Mouse (Mus musculus) intestine, embryonic 16.5 days (tissue): Measurements from ENCODE around the gene Sgta. TPM values are rescaled to one million over a fixed set of nuclear protein-coding genes. Genes with fewer than 3 reads are reported as not detected.

ENCODE experiments used
- ATAC-seq: fragments of 200-750 bp; cut with Nextera tagmentation; 2 replicates; pipeline ENCODE4 v1.8.0; 2017; ENCODE audit warnings: moderate TSS enrichment, moderate library complexity
- H3K27ac ChIP-seq: fragments of 300-500 bp; sonication (generic); 2 replicates; pipeline ENCODE4 v1.5.1; 2014; ENCODE audit warnings: mild to moderate bottlenecking, low read length
- H3K27me3 ChIP-seq: fragments of 300-500 bp; sonication (generic); replicated peaks from 2 replicates; pipeline ENCODE4 v1.6.1; 2014; ENCODE audit warnings: low read length, control low read depth, mixed read lengths; ENCODE audit not compliant: control insufficient read depth, insufficient read depth
- H3K36me3 ChIP-seq: fragments of 300-500 bp; sonication (generic); 2 replicates; pipeline ENCODE4 v1.6.1; 2014; ENCODE audit warnings: low read length, control low read depth; ENCODE audit not compliant: control insufficient read depth, insufficient read depth
- H3K4me1 ChIP-seq: fragments of 300-500 bp; sonication (generic); 2 replicates; pipeline ENCODE4 v1.6.1; 2014; ENCODE audit warnings: low read length, control low read depth, mixed read lengths; ENCODE audit not compliant: control insufficient read depth, insufficient read depth
- H3K4me2 ChIP-seq: fragments of 300-500 bp; sonication (generic); 2 replicates; pipeline ENCODE4 v1.6.1; 2014; ENCODE audit warnings: low read depth, low read length, control low read depth
- H3K4me3 ChIP-seq: fragments of 300-500 bp; sonication (generic); 2 replicates; pipeline ENCODE4 v1.5.1; 2014; ENCODE audit warnings: mild to moderate bottlenecking, low read length
- H3K9ac ChIP-seq: fragments of 300-500 bp; sonication (generic); 2 replicates; pipeline ENCODE4 v1.6.1; 2014; ENCODE audit warnings: low read depth, low read length
- H3K9me3 ChIP-seq: fragments of 300-500 bp; sonication (generic); 2 replicates; pipeline ENCODE4 v1.6.1; 2016; ENCODE audit warnings: low read length, control low read depth; ENCODE audit not compliant: control insufficient read depth
- WGBS: fragments of 180-500 bp; shearing (Covaris S2); extraction: QIAGEN DNeasy Blood & Tissue Kit; methylation state at CpG from one replicate; pipeline ENCODE4 v1.1.7; 2014; 5-methylcytosine and 5-hydroxymethylcytosine counted together
- polyA plus RNA-seq: library from polyadenylated mRNA; unstranded; fragments of >200 nt; fragmentation: Nextera tagmentation; extraction: Ambion mirVana; gene quantifications from 2 replicates; pipeline ENCODE4 v1.2.1, GENCODE M21; 2015

The Sgta gene
- 204 TPM in 2 replicates for polyA plus RNA-seq

DNA sequence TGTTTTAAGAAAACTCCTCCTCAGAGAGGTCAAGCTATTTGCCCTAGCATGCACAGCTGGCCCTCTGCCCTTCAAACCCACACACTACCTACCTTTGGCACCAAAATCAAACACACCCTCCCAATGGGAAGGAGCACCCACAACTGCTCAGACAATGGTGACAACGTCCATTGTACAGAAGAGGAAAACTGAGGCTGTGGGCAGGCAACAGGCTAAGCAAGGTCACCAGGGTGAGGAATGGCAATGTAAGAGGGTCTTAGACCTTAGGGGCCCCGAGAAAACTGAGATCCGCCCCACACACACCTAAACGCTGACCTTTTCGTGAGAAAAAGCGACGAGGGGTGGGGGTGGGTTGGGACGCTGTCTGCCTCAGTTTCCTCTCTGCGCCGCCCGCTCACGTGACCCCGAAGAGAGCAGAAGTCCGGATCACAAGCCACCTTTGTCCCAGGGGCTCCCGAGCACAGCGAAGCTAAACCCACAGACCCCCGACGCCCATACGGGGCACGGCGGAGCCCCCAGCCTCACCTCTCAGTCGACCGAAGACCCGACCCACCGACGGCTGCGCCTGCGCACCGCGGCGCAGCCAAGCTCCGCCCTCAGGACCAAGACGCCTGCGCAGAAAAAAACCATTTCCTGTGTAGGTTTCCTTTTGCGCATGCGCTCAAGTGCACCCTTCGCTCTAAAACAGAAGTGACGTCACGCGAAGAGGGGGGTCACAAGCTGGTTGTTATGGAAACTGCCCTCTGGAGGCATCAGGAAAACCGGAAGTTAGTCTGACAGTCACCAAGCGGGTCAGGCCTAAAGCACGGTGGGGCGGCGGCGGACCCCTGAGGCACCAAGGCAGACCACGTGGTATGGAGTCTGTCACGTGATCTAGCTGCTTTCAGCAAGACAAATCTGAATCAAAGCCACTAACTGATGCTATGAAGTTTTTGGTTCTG lies at the start of gene Sgta:
TSS of gene Sgta (minus strand) at position 579 of the 941 bp plus-strand sequence.
- peak; percentile 95 for ATAC-seq
- H3K27ac ChIP-seq: peak within 1 kb of the TSS; percentile 41

DNA sequence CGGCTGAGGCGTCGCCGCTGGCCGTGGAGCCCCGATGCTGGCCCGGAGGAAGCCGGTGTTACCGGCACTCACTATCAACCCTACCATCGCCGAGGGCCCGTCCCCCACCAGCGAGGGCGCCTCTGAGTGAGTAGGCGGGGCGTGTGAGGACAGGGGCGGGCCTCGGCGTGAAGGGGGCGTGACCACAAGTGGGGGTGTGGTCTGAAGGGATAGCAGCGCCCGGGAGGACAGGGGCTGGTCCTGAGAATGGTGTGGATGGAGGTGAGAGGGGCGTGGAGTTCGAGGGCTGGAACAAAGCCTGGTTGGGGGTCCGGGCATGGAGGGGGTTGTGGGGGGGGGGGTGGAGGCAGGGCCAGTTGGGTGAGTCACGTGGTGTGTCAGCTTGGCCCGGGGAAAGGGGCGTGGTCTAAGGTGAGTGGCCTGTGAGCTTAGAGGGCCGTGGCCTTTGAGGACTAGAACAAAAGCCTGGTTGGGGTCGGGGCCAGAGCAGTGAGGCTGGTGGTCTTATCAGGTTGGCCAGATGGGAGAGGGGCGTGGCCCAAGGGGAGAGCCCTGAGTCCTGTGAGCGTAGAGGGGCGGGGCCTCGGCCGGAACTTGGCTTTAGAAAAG lies 46.2 kb upstream of the Sgta start:
- H3K27me3 ChIP-seq: no peaks in the 10 kb centered on the region
- H3K4me1 ChIP-seq: peaks cover 20% of the 10 kb centered on the region
- under 1% methylated on average over 34 of the region's 35 CpGs for WGBS
- peaks cover 25% of the 10 kb centered on the region for H3K36me3 ChIP-seq
- peak overlapping the region; percentile 72 for H3K4me2 ChIP-seq
- peak; percentile 88 for ATAC-seq
- H3K27ac ChIP-seq: peak overlapping the region; percentile 100
- peak overlapping the region; percentile 99 for H3K9ac ChIP-seq
- H3K4me3 ChIP-seq: peak overlapping the region; percentile 97
- H3K9me3 ChIP-seq: no peaks in the 10 kb centered on the region

More for the DNA sequence above, at the start of gene Sgta:
- Histone ChIP-seq H3K4me1 (peaks cover 15% of the 10 kb centered on the region), H3K36me3 (0 out of 2 replicates have a peak, but pooled peaks cover 3% of the 10 kb centered on the region), H3K4me3 (peak within 1 kb of the TSS; percentile 78), H3K9me3 (no peaks in the 10 kb centered on the region), H3K9ac (peak within 1 kb of the TSS; percentile 85), H3K27me3 (no peaks in the 10 kb centered on the region), H3K4me2 (peak within 1 kb of the TSS; percentile 93)
- under 1% methylated on average over 48 of the region's 48 CpGs for WGBS

DNA sequence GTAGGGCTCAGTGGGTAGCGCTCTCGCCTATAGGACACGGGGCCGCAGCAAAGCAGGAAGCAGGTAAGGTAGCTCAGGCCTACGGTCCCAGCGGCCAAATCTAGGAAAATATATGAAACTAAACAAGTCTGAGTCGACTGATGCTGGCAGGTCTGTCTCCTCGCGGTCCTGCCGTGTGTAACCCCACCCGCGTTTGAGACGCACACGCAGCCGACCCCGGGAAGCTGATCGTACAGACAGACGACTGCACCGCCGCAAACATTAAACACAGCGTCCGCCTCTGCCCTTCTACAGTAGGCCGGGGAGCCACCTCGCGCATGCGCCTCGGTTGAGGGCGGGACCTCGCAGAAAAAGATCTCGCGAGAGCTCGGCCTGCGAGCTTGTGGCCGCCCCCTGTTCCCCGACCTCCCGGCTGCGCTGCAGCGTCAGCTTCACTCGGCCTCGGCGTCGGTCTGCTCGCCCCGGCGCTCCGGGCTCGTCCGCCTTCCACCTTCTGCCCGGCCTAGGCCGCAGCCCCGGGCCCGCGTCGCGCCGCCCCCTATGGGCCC lies 45.7 kb upstream of the Sgta start, which contains the start of gene Map2k2:
TSS of gene Map2k2 (plus strand) at position 351 of the 548 bp plus-strand sequence.
- peak within 1 kb of the TSS; percentile 100 for H3K27ac ChIP-seq
- peaks cover 20% of the 10 kb centered on the region for H3K4me1 ChIP-seq
- H3K36me3 ChIP-seq: peaks cover 20% of the 10 kb centered on the region
- under 1% methylated on average over 56 of the region's 56 CpGs for WGBS
- peak within 1 kb of the TSS; percentile 99 for H3K9ac ChIP-seq
- no peaks in the 10 kb centered on the region for H3K9me3 ChIP-seq
- peak within 1 kb of the TSS; percentile 97 for H3K4me3 ChIP-seq
- ATAC-seq: peak; percentile 94
- H3K27me3 ChIP-seq: no peaks in the 10 kb centered on the region
- peak within 1 kb of the TSS; percentile 72 for H3K4me2 ChIP-seq

DNA sequence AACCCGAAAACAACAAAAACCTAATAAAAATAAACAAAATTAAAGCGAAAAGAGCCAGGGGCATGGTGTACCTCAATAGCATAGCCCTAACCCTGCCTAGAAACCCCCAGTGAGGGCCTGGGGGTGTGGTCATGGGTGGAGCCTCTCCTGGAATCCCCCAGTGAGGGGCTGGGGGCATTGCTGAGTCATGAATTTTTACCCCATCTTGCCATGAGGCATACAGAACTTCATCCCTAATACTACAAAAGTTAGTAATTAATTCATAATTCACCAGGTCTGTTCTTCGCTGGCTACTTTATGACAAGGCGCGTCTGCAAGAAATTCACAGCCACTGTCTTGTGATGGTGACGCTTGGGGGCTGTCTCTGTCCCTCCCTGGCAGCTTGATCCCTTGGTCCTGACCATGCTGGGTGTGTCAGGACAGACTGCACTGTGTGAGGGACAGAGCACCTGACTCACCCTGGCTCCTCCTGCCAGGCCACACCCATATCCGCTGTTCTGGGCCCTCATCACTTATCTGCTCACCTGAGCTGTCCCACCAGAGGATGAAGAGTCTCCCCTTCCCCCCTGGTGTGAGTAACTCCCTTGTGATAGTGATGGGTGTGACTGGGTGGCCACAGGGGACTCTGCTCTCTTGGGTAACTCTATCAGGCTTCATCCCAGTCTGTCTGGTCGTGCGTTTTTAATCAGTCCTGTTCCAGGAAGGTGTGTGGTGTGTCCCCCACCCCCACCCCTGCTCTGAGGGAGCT lies 35.1 kb upstream of the Sgta start:
- peak; percentile 93 for ATAC-seq
- H3K36me3 ChIP-seq: no peaks in the 10 kb centered on the region
- H3K4me3 ChIP-seq: no peak overlapping the region
- no peak overlapping the region for H3K9ac ChIP-seq
- H3K4me2 ChIP-seq: no peak overlapping the region
- H3K27me3 ChIP-seq: no peaks in the 10 kb centered on the region
- H3K9me3 ChIP-seq: 0 out of 2 replicates have a peak, but pooled peaks cover 3% of the 10 kb centered on the region
- H3K27ac ChIP-seq: peak overlapping the region; percentile 84
- 51% methylated on average over 9 of the region's 9 CpGs for WGBS
- H3K4me1 ChIP-seq: peaks cover 13% of the 10 kb centered on the region

DNA sequence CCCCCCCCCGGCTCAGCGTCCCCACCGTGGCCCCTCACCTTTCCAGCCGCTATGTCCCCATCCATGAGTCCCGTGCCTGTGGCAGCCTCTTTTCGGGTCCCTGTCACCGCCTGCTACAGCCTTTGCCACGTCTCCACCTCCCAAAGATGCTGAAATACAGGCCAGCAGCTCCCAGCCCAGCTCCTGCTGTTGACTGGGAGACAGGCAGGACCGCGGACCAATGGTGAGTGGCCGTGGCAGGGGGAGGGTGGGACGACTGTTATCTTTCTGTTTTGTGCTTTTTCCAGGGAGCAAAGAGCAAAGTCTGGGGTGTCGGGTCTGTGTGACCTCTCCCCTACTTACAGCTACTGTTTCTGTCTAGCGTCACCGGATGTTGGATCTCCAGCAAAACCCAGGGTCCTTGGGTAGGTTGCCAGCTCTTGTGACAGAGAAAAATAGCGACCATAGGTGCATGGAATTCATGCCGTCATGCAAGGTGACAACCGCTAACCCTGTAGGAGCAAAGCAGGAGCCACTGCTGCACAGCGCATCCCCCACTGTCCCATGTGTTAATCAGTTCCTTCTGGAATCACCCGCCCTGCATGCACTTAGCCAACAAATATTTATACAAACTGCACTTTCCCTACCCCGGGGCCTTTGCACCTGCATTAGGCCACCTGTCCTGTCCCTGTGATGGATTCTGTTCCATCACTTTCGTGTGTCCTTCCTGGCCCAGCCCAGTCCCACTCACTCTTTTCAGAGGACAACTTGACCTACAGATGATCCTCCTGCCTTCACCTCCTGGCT lies 32.7 kb upstream of the Sgta start:
- Histone ChIP-seq H3K4me2 (no peak overlapping the region), H3K27ac (peak overlapping the region; percentile 76)

DNA sequence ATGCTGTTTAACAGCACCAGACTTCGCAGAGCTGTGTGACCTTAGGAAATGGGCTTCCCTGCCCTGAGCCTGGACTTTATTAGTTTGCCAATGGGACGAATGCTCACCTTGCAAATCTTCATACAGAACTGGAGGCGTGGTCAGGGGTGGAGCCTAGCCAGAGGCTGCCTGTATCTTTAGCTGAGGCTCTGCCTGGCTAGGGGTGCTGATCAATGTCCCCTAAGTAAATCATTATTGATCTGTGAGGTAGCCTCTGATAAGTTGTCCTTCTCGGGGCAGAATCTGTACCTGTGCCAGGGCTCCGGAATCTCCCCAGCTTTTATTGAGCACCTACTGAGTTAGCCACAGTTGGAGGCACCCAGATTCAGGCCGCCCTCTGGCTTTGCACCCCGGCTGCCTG lies 30.6 kb upstream of the Sgta start:
- H3K4me1 ChIP-seq: peaks cover 13% of the 10 kb centered on the region
- H3K9ac ChIP-seq: peak overlapping the region; percentile 61; the same call in 1 of the 2 replicates
- H3K4me2 ChIP-seq: peak overlapping the region; percentile 26
- peaks cover 2% of the 10 kb centered on the region; the same call in 1 of the 2 replicates for H3K9me3 ChIP-seq
- H3K4me3 ChIP-seq: peak overlapping the region; percentile 38
- H3K27ac ChIP-seq: peak overlapping the region; percentile 64
- no peaks in the 10 kb centered on the region for H3K27me3 ChIP-seq
- peak; percentile 20; the same call in 1 of the 2 replicates for ATAC-seq
- WGBS: 60% methylated on average over 7 of the region's 7 CpGs
- peaks cover 2% of the 10 kb centered on the region; the same call in 1 of the 2 replicates for H3K36me3 ChIP-seq

More for the DNA sequence above, 32.7 kb upstream of the Sgta start:
- peaks cover 16% of the 10 kb centered on the region for H3K4me1 ChIP-seq
- no peaks in the 10 kb centered on the region for H3K27me3 ChIP-seq
- WGBS: 38% methylated on average over 22 of the region's 22 CpGs
- H3K9me3 ChIP-seq: 0 out of 2 replicates have a peak, but pooled peaks cover 4% of the 10 kb centered on the region
- peak; percentile 68 for ATAC-seq
- peak overlapping the region; percentile 38 for H3K4me3 ChIP-seq
- peaks cover 2% of the 10 kb centered on the region; the same call in 1 of the 2 replicates for H3K36me3 ChIP-seq
- peak overlapping the region; percentile 61; the same call in 1 of the 2 replicates for H3K9ac ChIP-seq

DNA sequence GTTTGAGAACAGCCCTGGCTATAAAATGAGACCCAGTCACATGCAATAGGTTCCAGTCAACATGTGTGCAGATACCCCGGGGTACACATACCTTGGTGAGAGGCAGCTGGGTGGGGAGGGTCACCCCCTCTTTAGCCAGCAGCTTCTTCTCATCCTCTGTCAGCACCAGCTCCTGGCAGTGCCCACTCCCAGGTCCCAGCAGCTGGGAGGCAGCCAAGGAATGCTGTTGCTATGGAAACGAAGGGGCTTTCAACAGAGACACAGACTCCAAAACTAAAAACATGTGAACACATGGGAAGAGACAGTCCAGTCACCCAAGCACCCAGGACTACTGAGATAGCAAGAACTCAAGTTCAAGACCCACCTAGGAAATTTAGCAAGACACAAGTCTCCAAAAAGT lies 29.2 kb upstream of the Sgta start:
- no peaks in the 10 kb centered on the region for H3K27me3 ChIP-seq
- WGBS: 50% methylated on average over 2 of the region's 2 CpGs
- peaks cover 2% of the 10 kb centered on the region; the same call in 1 of the 2 replicates for H3K9me3 ChIP-seq
- ATAC-seq: no peak
- H3K4me3 ChIP-seq: no peak overlapping the region
- H3K27ac ChIP-seq: no peak overlapping the region
- H3K36me3 ChIP-seq: peaks cover 2% of the 10 kb centered on the region; the same call in 1 of the 2 replicates
- no peak overlapping the region for H3K4me2 ChIP-seq
- peak overlapping the region; percentile 14; the same call in 1 of the 2 replicates for H3K9ac ChIP-seq
- peaks cover 13% of the 10 kb centered on the region for H3K4me1 ChIP-seq

DNA sequence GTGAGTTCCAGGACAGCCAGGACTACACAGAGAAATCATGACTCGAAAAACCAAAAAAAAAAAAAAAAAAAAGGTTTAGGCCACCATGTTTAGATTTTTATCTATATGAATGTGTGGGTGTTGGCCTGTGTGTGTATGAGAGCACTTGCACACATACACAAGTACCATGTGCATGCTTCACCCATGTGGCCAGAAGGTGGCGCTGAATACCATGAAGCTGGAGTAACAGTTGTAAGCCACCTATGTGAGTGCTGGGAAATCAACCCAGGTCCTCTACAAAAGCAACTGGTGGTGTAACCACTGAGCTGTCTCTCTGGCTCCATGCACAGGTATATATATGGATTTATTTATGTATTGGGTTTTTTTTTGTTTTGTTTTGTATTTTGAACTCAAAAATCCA lies 27.0 kb upstream of the Sgta start:
- H3K27ac ChIP-seq: no peak overlapping the region
- H3K36me3 ChIP-seq: peaks cover 2% of the 10 kb centered on the region; the same call in 1 of the 2 replicates
- peaks cover 2% of the 10 kb centered on the region; the same call in 1 of the 2 replicates for H3K9me3 ChIP-seq
- 0 out of 2 replicates have a peak, but pooled peaks cover 7% of the 10 kb centered on the region for H3K4me1 ChIP-seq
- H3K4me2 ChIP-seq: no peak overlapping the region
- no peak overlapping the region for H3K4me3 ChIP-seq
- 44% methylated on average over 2 of the region's 2 CpGs for WGBS
- H3K27me3 ChIP-seq: no peaks in the 10 kb centered on the region
- H3K9ac ChIP-seq: no peak overlapping the region
- ATAC-seq: no peak
